Mouse (Mus musculus) right cerebral cortex, postnatal 14 days (tissue): ENCODE results near the gene Sf3b1.
"Not testable (repeated sequence)": the region's sequence is repeated elsewhere in the genome, so short reads cannot be mapped to it uniquely, and the experiment has no call there.

Experiments
- DNase-seq: peaks from one replicate; pipeline ENCODE4 v3.0.0; 2022

Gene Sf3b1

DNA sequence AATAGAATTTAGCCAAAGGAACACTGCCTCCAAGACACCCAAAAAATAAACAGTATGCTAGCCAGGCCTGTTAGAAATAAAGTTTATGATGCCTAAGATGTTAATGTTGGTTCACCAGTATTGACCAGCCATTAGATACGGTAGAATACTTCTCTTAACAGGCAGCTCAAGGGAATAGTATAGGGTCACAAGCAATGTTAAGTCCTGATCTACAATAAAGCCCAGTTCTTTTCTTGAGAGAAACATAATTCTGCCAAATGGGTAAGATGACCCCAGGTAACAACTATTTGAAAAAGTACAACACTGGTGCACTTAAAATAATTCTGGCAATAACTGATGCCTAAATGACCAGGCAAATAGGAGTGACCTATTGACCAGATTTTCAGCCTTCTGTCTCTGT lies 685 bp upstream of the Sf3b1 start:
- no peak for DNase-seq

- peak; percentile 40 for DNase-seq
Observed at GRCm38 (mm10) chr1:55026444-55027252, 633 bp downstream of the Sf3b1 start.

DNA sequence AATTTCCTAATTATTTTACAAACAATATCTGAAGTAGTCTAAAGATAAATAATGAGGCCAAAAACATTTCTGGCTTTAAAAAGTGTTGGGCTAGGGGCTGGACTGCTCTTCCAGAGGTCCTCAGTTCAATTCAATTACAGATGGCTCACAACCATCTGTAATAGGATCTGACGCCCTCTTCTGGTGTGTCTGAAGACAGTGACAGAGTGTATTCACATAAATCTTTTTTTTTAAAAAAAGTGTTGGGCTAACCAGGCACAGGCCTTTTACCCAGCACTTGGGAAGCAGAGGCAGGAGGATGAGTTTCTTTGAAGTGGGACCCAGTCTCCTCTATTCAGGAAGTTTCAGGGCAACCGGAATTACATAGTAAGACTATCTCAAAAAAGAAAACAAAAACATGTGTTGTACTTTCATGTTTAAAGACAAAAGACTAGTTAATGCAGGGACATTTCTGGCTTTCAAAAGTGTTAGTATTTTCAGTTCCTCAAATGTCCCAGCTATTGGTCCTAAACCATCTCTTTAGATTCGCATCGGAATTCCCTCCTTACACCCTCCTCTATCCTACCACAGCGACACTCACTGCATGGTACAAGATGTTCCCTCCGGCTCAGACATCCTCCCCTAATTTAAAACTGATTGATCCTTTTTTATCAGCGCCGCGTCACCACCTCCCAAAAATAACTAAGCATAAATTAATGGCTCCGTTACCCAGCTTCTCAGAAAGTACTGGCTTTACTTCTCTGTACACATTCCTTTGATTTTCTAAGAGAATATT lies 1.4 kb downstream of the Sf3b1 start:
- DNase-seq = no peak

DNA sequence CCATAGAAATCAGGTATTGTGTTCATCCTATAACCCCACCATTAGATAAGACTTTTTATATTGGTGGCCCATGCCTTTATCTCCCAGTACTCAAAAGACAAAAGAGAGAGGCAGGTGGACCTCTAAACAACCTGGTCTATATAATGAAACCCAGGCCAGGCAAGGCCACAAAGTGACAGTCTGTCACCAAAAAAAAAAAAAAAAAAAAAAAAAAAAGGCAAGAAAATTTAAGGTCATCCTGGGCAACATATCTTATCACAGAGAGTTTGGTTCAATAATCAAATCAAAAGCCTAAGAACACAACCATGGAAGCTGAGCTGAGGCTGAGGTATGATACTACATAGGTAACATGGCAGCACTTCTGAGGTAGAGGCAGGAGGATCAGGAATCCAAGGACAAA lies 5.4 kb downstream of the Sf3b1 start:
- no peak for DNase-seq

- DNase-seq = no peak
Observed at GRCm38 (mm10) chr1:55012513-55012912, 14.8 kb downstream of the Sf3b1 start.

DNA sequence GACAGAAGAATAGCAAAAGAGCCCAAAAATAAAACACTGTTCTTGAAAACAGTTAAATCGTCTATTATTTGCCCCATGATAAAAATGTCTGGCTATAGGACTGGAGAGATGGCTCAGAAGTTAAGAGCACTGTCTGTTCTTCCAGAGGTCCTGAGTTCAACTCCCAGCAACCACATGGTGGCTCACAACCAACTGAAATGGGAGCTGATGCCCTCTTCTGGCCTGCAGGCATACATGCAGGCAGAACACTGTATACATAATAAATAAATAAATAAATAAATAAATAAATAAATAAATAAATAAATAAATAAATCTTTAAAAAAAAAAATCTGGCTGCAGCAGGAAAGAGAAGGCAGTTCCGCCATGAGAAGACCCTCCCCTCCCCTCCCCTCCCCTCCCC lies 19.0 kb downstream of the Sf3b1 start:
- not testable (repeated sequence) for DNase-seq

GRCm38 (mm10) chr1:54993581-54993980 lies 33.7 kb downstream of the Sf3b1 start:
- no peak for DNase-seq

- no peak for DNase-seq
Observed at GRCm38 (mm10) chr1:54986248-54986647, 41.0 kb downstream of the Sf3b1 start.

DNA sequence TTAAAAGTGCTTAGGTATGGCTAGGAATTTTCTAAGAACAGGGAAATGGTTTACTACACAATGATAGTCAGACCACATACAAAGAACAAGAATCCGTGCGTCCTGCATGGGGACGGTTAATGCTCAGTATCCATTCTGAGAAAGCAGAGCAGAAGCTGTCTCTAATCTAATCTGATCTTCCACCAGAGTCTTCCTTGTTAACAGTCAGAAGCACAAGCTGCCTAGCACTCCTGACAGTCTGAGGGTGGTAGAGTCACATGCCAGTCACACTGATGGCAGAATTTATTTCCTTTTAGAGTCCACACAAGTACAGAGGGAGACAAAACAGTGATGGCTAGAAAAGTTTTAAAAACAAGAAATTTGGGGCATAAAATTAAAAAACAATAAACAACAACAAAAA lies 41.5 kb downstream of the Sf3b1 start:
- DNase-seq = no peak

- no peak for DNase-seq
Observed at GRCm38 (mm10) chr1:54984154-54984553, 43.1 kb downstream of the Sf3b1 start.

DNA sequence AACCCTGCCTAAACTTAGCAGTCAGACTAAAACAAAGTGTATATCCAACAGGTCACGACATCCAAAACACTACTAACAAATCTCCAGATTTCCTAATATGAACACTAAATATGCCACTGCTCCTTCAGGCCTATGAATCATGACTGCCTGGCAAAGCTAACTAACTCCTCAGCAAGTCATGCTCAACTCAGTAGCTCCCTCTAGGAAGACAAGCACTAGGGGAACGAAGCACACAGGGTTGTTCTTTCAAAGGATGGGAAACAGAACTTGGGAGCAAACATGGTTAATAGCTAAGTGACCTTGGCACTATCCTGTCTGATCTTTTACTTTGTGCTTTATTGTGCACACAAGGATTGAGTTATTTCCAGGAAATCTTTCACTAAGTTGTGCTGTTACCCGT lies 43.9 kb downstream of the Sf3b1 start:
- DNase-seq = no peak

DNA sequence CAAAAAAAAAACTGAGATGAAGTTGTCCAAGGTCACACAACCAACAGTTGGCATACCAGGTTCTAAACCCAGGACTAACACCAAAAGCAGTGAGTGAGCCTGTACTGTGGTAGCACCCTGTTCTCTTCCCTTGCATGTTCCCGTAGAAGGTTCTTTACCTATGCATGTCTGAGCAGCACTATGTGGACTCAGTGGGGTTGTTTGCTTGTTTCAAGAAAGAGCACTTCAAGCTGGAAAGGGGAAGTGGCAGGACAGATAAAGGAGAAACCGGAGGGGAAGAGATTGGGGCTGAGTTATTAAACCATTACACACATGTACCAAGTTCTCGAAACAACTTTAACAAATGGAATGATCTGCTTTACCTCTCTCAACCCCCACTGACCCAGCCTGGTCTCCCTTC lies 44.6 kb downstream of the Sf3b1 start:
- no peak for DNase-seq

GRCm38 (mm10) chr1:54979226-54979984 lies 47.9 kb downstream of the Sf3b1 start:
- no peak for DNase-seq

DNA sequence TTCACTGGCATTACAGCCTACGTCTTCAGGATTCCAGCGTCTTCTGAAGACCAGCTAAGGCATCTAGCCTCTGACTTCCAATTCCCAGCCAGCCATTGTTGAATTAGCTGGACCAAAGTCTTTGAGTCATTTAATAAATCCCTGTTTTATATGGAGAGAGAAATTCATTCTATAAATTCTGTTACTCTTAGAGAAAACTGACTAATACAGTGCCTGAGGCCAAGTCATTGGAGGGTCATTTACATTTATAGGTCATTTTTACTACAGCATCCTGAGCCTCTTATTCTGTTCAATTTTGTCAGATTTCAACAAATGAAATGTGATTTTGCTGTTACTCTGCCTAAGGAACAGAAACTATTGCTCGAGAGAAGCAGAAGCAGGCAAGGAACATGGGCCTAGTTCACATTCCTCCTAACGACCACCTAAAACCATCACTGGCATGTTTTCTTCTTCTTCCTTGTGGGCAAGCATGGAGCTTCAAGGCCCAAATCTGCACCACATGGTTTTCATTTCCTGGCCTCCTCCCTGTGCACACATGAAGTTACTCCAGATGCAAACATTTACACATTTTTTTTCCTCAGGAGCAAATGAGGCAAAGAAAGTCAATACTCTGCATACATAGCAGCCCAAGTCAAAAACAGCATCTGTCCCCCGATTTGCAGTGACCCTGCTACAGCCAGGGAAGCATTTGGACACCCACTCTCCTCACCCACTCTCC lies 55.4 kb downstream of the Sf3b1 start:
- no peak for DNase-seq

DNA sequence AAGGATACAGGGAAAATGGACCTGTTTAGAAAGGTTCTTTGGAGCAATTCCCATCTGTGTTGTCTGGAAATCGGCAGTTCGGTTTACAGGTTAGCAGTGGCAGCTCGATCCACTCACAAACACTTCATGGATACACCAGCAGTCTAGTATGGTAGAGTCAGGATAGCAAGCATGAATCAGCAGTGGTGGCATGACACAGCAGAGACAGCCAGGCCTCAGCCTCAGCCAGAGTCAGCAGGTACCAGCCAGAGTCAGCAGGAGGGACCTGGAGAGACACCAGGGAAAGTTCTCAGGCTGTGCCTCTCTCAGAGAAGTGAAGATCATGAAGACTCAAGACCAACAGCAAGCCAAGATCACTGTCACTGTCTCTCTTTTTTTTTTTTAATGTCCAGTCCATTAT lies 60.4 kb downstream of the Sf3b1 start:
- no peak for DNase-seq

GRCm38 (mm10) chr1:54965159-54965995 lies 61.9 kb downstream of the Sf3b1 start:
- no peak for DNase-seq

GRCm38 (mm10) chr1:54961724-54962123 lies 65.6 kb downstream of the Sf3b1 start:
- no peak for DNase-seq

GRCm38 (mm10) chr1:54960613-54961165 lies 66.6 kb downstream of the Sf3b1 start:
- DNase-seq = no peak

GRCm38 (mm10) chr1:54958525-54958924 lies 68.8 kb downstream of the Sf3b1 start:
- DNase-seq = no peak

DNA sequence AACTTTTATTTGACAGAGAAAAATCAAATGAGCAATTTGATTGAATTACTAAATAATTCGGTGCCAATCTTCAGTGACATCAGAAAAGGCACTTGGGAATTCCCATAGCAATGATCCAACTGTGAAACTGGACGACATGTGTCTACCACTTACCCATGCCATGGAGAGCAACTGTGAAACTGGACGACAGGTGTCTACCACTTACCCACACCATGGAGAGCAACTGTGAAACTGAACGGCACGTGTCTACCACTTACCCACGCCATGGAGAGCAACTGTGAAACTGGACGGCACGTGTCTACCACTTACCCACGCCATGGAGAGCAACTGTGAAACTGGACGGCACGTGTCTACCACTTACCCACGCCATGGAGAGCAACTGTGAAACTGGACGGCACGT lies 70.3 kb downstream of the Sf3b1 start:
- DNase-seq = not testable (repeated sequence)

GRCm38 (mm10) chr1:54954856-54955255 lies 72.4 kb downstream of the Sf3b1 start:
- no peak for DNase-seq

GRCm38 (mm10) chr1:54944648-54945047 lies 82.6 kb downstream of the Sf3b1 start:
- no peak for DNase-seq
